Mouse (Mus musculus) CH12.LX (cell line): Measurements from ENCODE around the gene Fbxw10. TPM values are rescaled to one million over a fixed set of nuclear protein-coding genes. Genes with fewer than 3 reads are reported as not detected.

Source experiments
- DNase-seq: peaks from one replicate; pipeline ENCODE4 v3.0.0-alpha.2; 2013; ENCODE audit errors: extremely low read depth
- H3K27ac ChIP-seq: 2 replicates; pipeline ENCODE4 v1.5.1; 2012; ENCODE audit warnings: low read depth, mild to moderate bottlenecking, control low read depth, moderate library complexity; ENCODE audit not compliant: insufficient read depth
- H3K27me3 ChIP-seq: replicated peaks from 2 replicates; pipeline ENCODE3; 2012; ENCODE audit warnings: inconsistent platforms
- H3K36me3 ChIP-seq, 2 experiments: replicated peaks in 1 of 2; 2 replicates each; pipeline versions ENCODE3 to v1.6.1; 2012; ENCODE audit warnings: inconsistent platforms in 1 of 2, low read length in 1 of 2, mild to moderate bottlenecking in 1 of 2, mixed read lengths in 1 of 2, moderate library complexity in 1 of 2; ENCODE audit not compliant: control insufficient read depth in 1 of 2, insufficient read depth in 1 of 2
- H3K4me1 ChIP-seq, 2 experiments: 2 replicates each; pipeline ENCODE4 v1.6.1; 2012; ENCODE audit warnings: inconsistent platforms in 1 of 2, moderate library complexity in 1 of 2; ENCODE audit not compliant: insufficient read depth in 2 of 2, control insufficient read depth in 1 of 2
- H3K4me2 ChIP-seq: 2 replicates; pipeline ENCODE4 v1.6.1; 2012; ENCODE audit warnings: low read depth, mild to moderate bottlenecking, control low read depth; ENCODE audit not compliant: poor library complexity, insufficient read depth, severe bottlenecking
- H3K4me3 ChIP-seq, 3 experiments: fragments of 150-350 bp in 1 of 3; sonication (generic) in 1 of 3; replicated peaks in 1 of 3; 2 replicates each; pipeline versions ENCODE3 to v1.5.1; 2011 to 2012; ENCODE audit warnings: low read depth in 2 of 3, low read length in 2 of 3, mild to moderate bottlenecking in 2 of 3, moderate library complexity in 2 of 3, control low read depth in 1 of 3, improper control_type of control experiment in 1 of 3, inconsistent platforms in 1 of 3, mixed read lengths in 1 of 3; ENCODE audit not compliant: poor library complexity in 1 of 3
- H3K79me2 ChIP-seq: replicated peaks from 2 replicates; pipeline ENCODE4 v1.6.1; 2012; ENCODE audit warnings: mild to moderate bottlenecking, moderate library complexity; ENCODE audit not compliant: control insufficient read depth, poor library complexity, insufficient read depth, severe bottlenecking; ENCODE audit errors: extremely low read depth
- H3K9ac ChIP-seq: 2 replicates; pipeline ENCODE4 v1.6.1; 2012; ENCODE audit warnings: low read depth, mild to moderate bottlenecking, control low read depth, moderate library complexity; ENCODE audit not compliant: insufficient read depth
- H3K9me3 ChIP-seq: replicated peaks from 2 replicates; pipeline ENCODE3; 2012; ENCODE audit warnings: low read length, inconsistent platforms, mixed read lengths
- BHLHE40 ChIP-seq: IDR thresholded peaks from 2 replicates; pipeline ENCODE4 v1.6.1; 2011; ENCODE audit warnings: mild to moderate bottlenecking, low read depth, low read length, improper control_type of control experiment
- CHD1 ChIP-seq: IDR thresholded peaks from 2 replicates; pipeline ENCODE4 v1.6.1; 2012; ENCODE audit warnings: low read depth, low read length, improper control_type of control experiment, inconsistent platforms
- ELF1 ChIP-seq: IDR thresholded peaks from 2 replicates; pipeline ENCODE4 v1.6.1; 2014; ENCODE audit warnings: low read depth, mild to moderate bottlenecking, inconsistent platforms, low read length, improper control_type of control experiment
- EP300 ChIP-seq: IDR thresholded peaks from 2 replicates; pipeline ENCODE4 v1.6.1; 2011; ENCODE audit warnings: low read length, improper control_type of control experiment
- ETS1 ChIP-seq: conservative IDR thresholded peaks from 2 replicates; pipeline ENCODE4 v1.6.1; 2012; ENCODE audit warnings: low read depth, mild to moderate bottlenecking, inconsistent platforms, low read length, improper control_type of control experiment, moderate library complexity
- HCFC1 ChIP-seq: IDR thresholded peaks from 2 replicates; pipeline ENCODE4 v1.6.1; 2012; ENCODE audit warnings: low read depth, mild to moderate bottlenecking, inconsistent platforms, low read length, improper control_type of control experiment
- JUN ChIP-seq: IDR thresholded peaks from 2 replicates; pipeline ENCODE4 v1.6.1; 2011; ENCODE audit warnings: low read depth, mild to moderate bottlenecking, low read length, improper control_type of control experiment, moderate library complexity; ENCODE audit not compliant: insufficient read depth
- MAFK ChIP-seq: IDR thresholded peaks from 2 replicates; pipeline ENCODE4 v1.6.1; 2011; ENCODE audit warnings: low read length, improper control_type of control experiment; ENCODE audit not compliant: insufficient replicate concordance
- MAX ChIP-seq: IDR thresholded peaks from 2 replicates; pipeline ENCODE4 v1.6.1; 2011; ENCODE audit warnings: low read length, improper control_type of control experiment
- MAZ ChIP-seq: IDR thresholded peaks from 2 replicates; pipeline ENCODE4 v1.6.1; 2012; ENCODE audit warnings: low read depth, mild to moderate bottlenecking, inconsistent platforms, low read length, improper control_type of control experiment, moderate library complexity
- MXI1 ChIP-seq: IDR thresholded peaks from 2 replicates; pipeline ENCODE4 v1.6.1; 2011; ENCODE audit warnings: mild to moderate bottlenecking, low read depth, low read length, improper control_type of control experiment
- NELFE ChIP-seq: IDR thresholded peaks from 2 replicates; pipeline ENCODE4 v1.6.1; 2011; ENCODE audit warnings: low read depth, low read length, improper control_type of control experiment
- POLR2A ChIP-seq: IDR thresholded peaks from 2 replicates; pipeline ENCODE4 v1.6.1; 2011; ENCODE audit warnings: low read depth, mild to moderate bottlenecking, improper control_type of control experiment, low read length
- POLR2AphosphoS2 ChIP-seq: IDR thresholded peaks from 2 replicates; pipeline ENCODE4 v1.6.1; 2011; ENCODE audit warnings: low read depth, low read length, improper control_type of control experiment
- RAD21 ChIP-seq: IDR thresholded peaks from 2 replicates; pipeline ENCODE4 v1.6.1; 2011; ENCODE audit warnings: low read depth, mild to moderate bottlenecking, low read length, improper control_type of control experiment, moderate library complexity
- RCOR1 ChIP-seq: conservative IDR thresholded peaks from 2 replicates; pipeline ENCODE4 v1.6.1; 2012; ENCODE audit warnings: low read depth, mild to moderate bottlenecking, inconsistent platforms, low read length, improper control_type of control experiment
- SIN3A ChIP-seq: IDR thresholded peaks from 2 replicates; pipeline ENCODE4 v1.6.1; 2012; ENCODE audit warnings: low read length, improper control_type of control experiment, inconsistent platforms
- SMC3 ChIP-seq: IDR thresholded peaks from 2 replicates; pipeline ENCODE4 v1.6.1; 2011; ENCODE audit warnings: low read depth, low read length, improper control_type of control experiment
- TBP ChIP-seq: conservative IDR thresholded peaks from 2 replicates; pipeline ENCODE4 v1.6.1; 2011; ENCODE audit warnings: low read depth, low read length, improper control_type of control experiment
- TCF12 ChIP-seq: IDR thresholded peaks from 2 replicates; pipeline ENCODE4 v1.6.1; 2014; ENCODE audit warnings: low read depth, mild to moderate bottlenecking, inconsistent platforms, low read length, improper control_type of control experiment
- UBTF ChIP-seq: IDR thresholded peaks from 2 replicates; pipeline ENCODE4 v1.6.1; 2012; ENCODE audit warnings: low read depth, mild to moderate bottlenecking, inconsistent platforms, low read length, improper control_type of control experiment, moderate library complexity
- USF1 ChIP-seq: IDR thresholded peaks from 2 replicates; pipeline ENCODE4 v1.6.1; 2014; ENCODE audit warnings: low read depth, mild to moderate bottlenecking, inconsistent platforms, low read length, improper control_type of control experiment
- USF2 ChIP-seq: conservative IDR thresholded peaks from 2 replicates; pipeline ENCODE4 v1.6.1; 2011; ENCODE audit warnings: low read depth, low read length, improper control_type of control experiment
- ZKSCAN1 ChIP-seq: IDR thresholded peaks from 2 replicates; pipeline ENCODE4 v1.6.1; 2012; ENCODE audit warnings: low read depth, inconsistent platforms, low read length, improper control_type of control experiment, borderline replicate concordance
- ZMIZ1 ChIP-seq: IDR thresholded peaks from 2 replicates; pipeline ENCODE4 v1.6.1; 2012; ENCODE audit warnings: low read depth, mild to moderate bottlenecking, inconsistent platforms, low read length, improper control_type of control experiment
- ZNF384 ChIP-seq: IDR thresholded peaks from 2 replicates; pipeline ENCODE4 v1.6.1; 2012; ENCODE audit warnings: low read depth, low read length, improper control_type of control experiment, inconsistent platforms
- dilution Hi-C: fragments of 300-500 bp; cut with MboI; formaldehyde crosslinking; loops from 2 replicates; pipeline ENCODE4 v1.14.3; 2020; ENCODE audit warnings: low sequenced_read_pairs; ENCODE audit not compliant: extremely low pct_unique_long_range_greater_than_20kb, extremely low pct_ligation_motif_present
- in situ Hi-C: fragments of 300-500 bp; cut with MboI; formaldehyde crosslinking; loops from 3 replicates; pipeline ENCODE4 v1.14.3; 2019; ENCODE audit warnings: low sequenced_read_pairs, low pct_ligation_motif_present, low pct_unique_long_range_greater_than_20kb, mixed read lengths
- polyA plus RNA-seq: library from polyadenylated mRNA; unstranded; fragments of >175 nt; gene quantifications from 2 replicates; pipeline ENCODE4 v1.2.1, GENCODE M21; 2012; ENCODE audit warnings: low read depth; ENCODE audit not compliant: insufficient read length
- total RNA-seq, 2 experiments: library from RNA; depleted of rRNA; stranded (reverse); fragments of 300-350 nt in 1 of 2; fragments of >200 nt in 1 of 2; gene quantifications; 2 replicates each; pipeline ENCODE4 v1.2.3; 2012 to 2014

Fbxw10 gene
- total and polyA plus RNA-seq, 3 experiments = 0.59 to 1.4 (median 0.78) TPM

DNA sequence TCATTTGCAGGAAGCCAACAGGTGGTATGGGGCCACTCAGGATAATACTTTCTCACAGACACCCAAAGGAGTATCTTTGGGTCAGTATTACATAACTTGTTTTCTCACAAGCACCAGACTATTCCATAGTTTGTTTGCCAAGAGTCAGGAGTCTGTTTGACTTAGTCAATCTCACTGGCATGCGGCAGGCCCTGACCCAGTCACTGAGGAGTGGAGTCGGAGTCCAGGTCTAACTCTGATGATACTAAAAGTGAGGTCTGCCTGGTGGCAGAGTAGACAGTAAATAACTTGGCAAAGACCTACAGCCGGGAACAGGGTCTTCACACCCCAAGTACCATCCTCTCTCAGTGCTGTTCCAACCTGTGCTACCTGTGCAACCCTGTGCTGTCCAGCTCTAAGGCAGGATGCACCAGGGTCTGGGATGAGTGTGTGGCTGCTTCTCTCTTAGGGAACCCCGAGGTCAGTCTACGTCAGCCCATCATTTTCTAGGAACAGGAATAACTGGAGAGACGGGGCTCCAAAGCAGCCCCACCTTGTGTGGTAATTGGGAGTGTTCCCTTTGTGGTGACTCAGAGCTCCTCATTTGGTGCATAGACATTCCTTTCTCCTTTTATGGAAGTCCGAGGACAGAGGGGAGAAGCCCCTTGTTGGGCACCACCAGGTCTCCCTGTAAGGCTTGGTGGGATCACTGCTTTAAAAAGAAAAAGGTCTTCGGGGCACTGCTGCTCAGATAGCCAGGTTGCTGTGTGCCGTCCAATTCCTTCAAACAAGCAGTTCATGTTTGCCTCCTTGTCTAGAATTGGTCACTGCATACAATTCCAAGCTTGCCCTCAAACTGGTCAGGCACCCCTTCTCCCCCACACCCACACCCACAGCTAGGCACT is 21.4 kb upstream of the Fbxw10 start:
- in situ Hi-C loops (no loop called here), dilution Hi-C loops (no loop called here)
- no peaks in the 10 kb centered on the region for H3K9me3 ChIP-seq
- H3K36me3 ChIP-seq = no peaks in the 10 kb centered on the region
- no peak overlapping the region for H3K4me2 ChIP-seq
- TF ChIP-seq TBP (no peak), CHD1 (no peak), ZNF384 (no peak), SMC3 (no peak), SIN3A (no peak), POLR2A (no peak), ETS1 (no peak), UBTF (no peak), POLR2AphosphoS2 (no peak), RCOR1 (no peak), USF1 (no peak), MXI1 (no peak), MAZ (no peak), HCFC1 (no peak), RAD21 (no peak)
- DNase-seq = no peak
- no peaks in the 10 kb centered on the region for H3K27me3 ChIP-seq
- peaks cover 4 to 11% of the 10 kb centered on the region in 2 experiments for H3K4me1 ChIP-seq
- H3K79me2 ChIP-seq = no peaks in the 10 kb centered on the region
- H3K4me3 ChIP-seq = no peak overlapping the region
- H3K27ac ChIP-seq = no peak overlapping the region
- no peak overlapping the region for H3K9ac ChIP-seq

DNA sequence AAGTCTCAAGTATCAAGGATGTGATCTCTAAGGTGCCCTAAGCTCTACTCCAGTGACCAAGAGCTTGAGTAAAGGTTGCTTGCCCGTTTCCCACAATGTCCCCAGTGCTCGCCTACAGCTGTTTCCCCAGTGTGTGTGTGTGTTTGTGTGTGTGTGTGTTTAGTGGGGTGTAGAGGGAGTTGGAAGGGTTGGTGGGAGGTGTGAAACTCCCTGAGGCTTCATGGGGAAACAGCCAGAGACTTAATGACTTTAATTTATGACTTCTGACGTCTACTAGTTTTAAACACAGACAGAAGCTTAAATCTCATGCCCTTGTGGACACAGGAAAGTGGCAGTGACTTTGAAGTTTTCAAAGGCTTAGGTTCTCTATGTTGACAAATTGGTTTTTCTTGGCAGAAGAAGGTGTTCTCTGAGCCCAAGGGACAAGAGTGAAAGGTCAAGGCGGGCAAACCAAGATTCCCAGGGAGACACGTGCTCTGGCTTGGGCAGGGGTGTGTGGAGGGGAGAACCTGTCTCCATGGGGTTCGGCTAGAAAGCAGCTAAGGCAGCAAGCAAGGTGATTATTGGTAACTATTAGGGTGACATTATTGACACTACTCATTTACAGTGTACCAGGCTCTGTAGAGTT is 20.6 kb upstream of the Fbxw10 start:
- no peak overlapping the region for H3K4me2 ChIP-seq
- dilution Hi-C loops = no loop called here
- no peak for DNase-seq
- TF ChIP-seq JUN (no peak), EP300 (no peak), HCFC1 (no peak), MXI1 (no peak), USF2 (no peak), NELFE (no peak), ETS1 (no peak), MAX (no peak), RAD21 (no peak), TCF12 (no peak), MAZ (no peak), CHD1 (no peak), USF1 (no peak), POLR2A (no peak), UBTF (no peak), ELF1 (no peak), BHLHE40 (no peak), ZKSCAN1 (no peak), MAFK (no peak), ZMIZ1 (no peak)
- no peaks in the 10 kb centered on the region for H3K36me3 ChIP-seq
- H3K4me3 ChIP-seq = no peak overlapping the region
- no peaks in the 10 kb centered on the region for H3K79me2 ChIP-seq
- no peak overlapping the region for H3K27ac ChIP-seq
- H3K9ac ChIP-seq = no peak overlapping the region
- in situ Hi-C loops = no loop called here
- H3K27me3 ChIP-seq = no peaks in the 10 kb centered on the region
- peaks cover 0 to 5% of the 10 kb centered on the region in 2 experiments; a peak in 2 of 4 replicates for H3K4me1 ChIP-seq
- H3K9me3 ChIP-seq = no peaks in the 10 kb centered on the region
